Mouse (Mus musculus): ENCODE results near the gene Gm20388. TPM values are rescaled to one million over a fixed set of nuclear protein-coding genes. Genes with fewer than 3 reads are reported as not detected.

The Gm20388 gene
- polyA plus RNA-seq, 1 experiment from 2014 or later: 5.3 TPM

- Histone ChIP-seq H3K27ac (ENCODE audit: low read depth, low read length) (no peak overlapping the region), H3K4me2 (no peak overlapping the region), H3K9ac (ENCODE audit: low read depth, low read length) (no peak overlapping the region), H3K27me3 (replicated peaks; ENCODE audit: control insufficient read depth, insufficient read depth, low read length) (no peaks in the 10 kb centered on the region), H3K4me3 (ENCODE audit: low read depth, low read length) (no peak overlapping the region), H3K36me3 (ENCODE audit: control insufficient read depth, insufficient read depth, low read length) (no peaks in the 10 kb centered on the region), H3K4me1 (replicated peaks; ENCODE audit: control insufficient read depth, insufficient read depth, low read length) (peaks cover 13% of the 10 kb centered on the region; the same call in 1 of the 2 replicates), H3K9me3 (ENCODE audit: control insufficient read depth, low read length) (no peaks in the 10 kb centered on the region)
- WGBS: 70% methylated on average over 9 of the region's 9 CpGs
- DNase-seq (ENCODE audit: low spot score) (no peak), ATAC-seq (replicated peaks; ENCODE audit: low FRiP score) (no peak)
Measured at GRCm38 (mm10) chr8:122103241-122103640, 2192.6 kb downstream of the Gm20388 start.

GRCm38 (mm10) chr8:122104658-122105057 lies 2194.0 kb downstream of the Gm20388 start:
- Histone ChIP-seq H3K4me3 (ENCODE audit: low read depth, low read length) (no peak overlapping the region), H3K27ac (ENCODE audit: low read depth, low read length) (no peak overlapping the region), H3K9me3 (ENCODE audit: control insufficient read depth, low read length) (no peaks in the 10 kb centered on the region), H3K27me3 (replicated peaks; ENCODE audit: control insufficient read depth, insufficient read depth, low read length) (no peaks in the 10 kb centered on the region), H3K4me2 (no peak overlapping the region), H3K36me3 (ENCODE audit: control insufficient read depth, insufficient read depth, low read length) (no peaks in the 10 kb centered on the region), H3K4me1 (replicated peaks; ENCODE audit: control insufficient read depth, insufficient read depth, low read length) (peaks cover 13% of the 10 kb centered on the region; the same call in 1 of the 2 replicates), H3K9ac (ENCODE audit: low read depth, low read length) (no peak overlapping the region)
- no peak for DNase-seq (ENCODE audit: low spot score)
- ATAC-seq (replicated peaks; ENCODE audit: low FRiP score): no peak
- WGBS: 75% methylated on average over 4 of the region's 4 CpGs

- no peak overlapping the region for H3K27ac ChIP-seq (ENCODE audit: low read depth, low read length)
- WGBS: 36% methylated on average over 9 of the region's 9 CpGs
- no peak overlapping the region for H3K9ac ChIP-seq (ENCODE audit: low read depth, low read length)
- ATAC-seq (replicated peaks; ENCODE audit: low FRiP score) (no peak), DNase-seq (ENCODE audit: low spot score) (no peak)
- no peaks in the 10 kb centered on the region for H3K27me3 ChIP-seq (replicated peaks; ENCODE audit: control insufficient read depth, insufficient read depth, low read length)
- no peaks in the 10 kb centered on the region for H3K9me3 ChIP-seq (ENCODE audit: control insufficient read depth, low read length)
- peaks cover 13% of the 10 kb centered on the region; the same call in 1 of the 2 replicates for H3K4me1 ChIP-seq (replicated peaks; ENCODE audit: control insufficient read depth, insufficient read depth, low read length)
- no peaks in the 10 kb centered on the region for H3K36me3 ChIP-seq (ENCODE audit: control insufficient read depth, insufficient read depth, low read length)
- no peak overlapping the region for H3K4me3 ChIP-seq (ENCODE audit: low read depth, low read length)
- no peak overlapping the region for H3K4me2 ChIP-seq
Measured at GRCm38 (mm10) chr8:122106270-122106669, 2195.6 kb downstream of the Gm20388 start.

- no peak overlapping the region for H3K27ac ChIP-seq (ENCODE audit: low read depth, low read length)
- ATAC-seq (replicated peaks; ENCODE audit: low FRiP score): no peak; the same call in 1 of the 2 replicates
- 63% methylated on average over 20 of the region's 20 CpGs for WGBS
Measured at GRCm38 (mm10) chr8:122110240-122110866, 2199.7 kb downstream of the Gm20388 start.

GRCm38 (mm10) chr8:122110867-122111253 lies 2200.2 kb downstream of the Gm20388 start:
- H3K4me1 ChIP-seq (replicated peaks; ENCODE audit: control insufficient read depth, insufficient read depth, low read length): peaks cover 7% of the 10 kb centered on the region; the same call in 1 of the 2 replicates
- H3K4me2 ChIP-seq: no peak overlapping the region
- no peaks in the 10 kb centered on the region for H3K9me3 ChIP-seq (ENCODE audit: control insufficient read depth, low read length)
- H3K36me3 ChIP-seq (ENCODE audit: control insufficient read depth, insufficient read depth, low read length): no peaks in the 10 kb centered on the region
- no peak overlapping the region for H3K9ac ChIP-seq (ENCODE audit: low read depth, low read length)
- H3K4me3 ChIP-seq (ENCODE audit: low read depth, low read length): no peak overlapping the region
- no peaks in the 10 kb centered on the region; the same call in 1 of the 2 replicates for H3K27me3 ChIP-seq (replicated peaks; ENCODE audit: control insufficient read depth, insufficient read depth, low read length)
- no peak for ATAC-seq (replicated peaks; ENCODE audit: low FRiP score)
- H3K27ac ChIP-seq (ENCODE audit: low read depth, low read length): no peak overlapping the region
- DNase-seq (ENCODE audit: low spot score): no peak
- 44% methylated on average over 6 of the region's 6 CpGs for WGBS

More at GRCm38 (mm10) chr8:122110240-122110866, 2199.7 kb downstream of the Gm20388 start:
- H3K4me1 ChIP-seq (replicated peaks; ENCODE audit: control insufficient read depth, insufficient read depth, low read length): peaks cover 7% of the 10 kb centered on the region; the same call in 1 of the 2 replicates
- no peak overlapping the region for H3K4me2 ChIP-seq
- no peak overlapping the region for H3K4me3 ChIP-seq (ENCODE audit: low read depth, low read length)
- DNase-seq (ENCODE audit: low spot score): no peak
- no peaks in the 10 kb centered on the region for H3K36me3 ChIP-seq (ENCODE audit: control insufficient read depth, insufficient read depth, low read length)
- no peak overlapping the region for H3K9ac ChIP-seq (ENCODE audit: low read depth, low read length)
- H3K9me3 ChIP-seq (ENCODE audit: control insufficient read depth, low read length): no peaks in the 10 kb centered on the region
- H3K27me3 ChIP-seq (replicated peaks; ENCODE audit: control insufficient read depth, insufficient read depth, low read length): no peaks in the 10 kb centered on the region; the same call in 1 of the 2 replicates

- no peak overlapping the region for H3K9ac ChIP-seq (ENCODE audit: low read depth, low read length)
- 36% methylated on average over 11 of the region's 11 CpGs for WGBS
- H3K4me1 ChIP-seq (replicated peaks; ENCODE audit: control insufficient read depth, insufficient read depth, low read length): peaks cover 4% of the 10 kb centered on the region; the same call in 1 of the 2 replicates
- ATAC-seq (replicated peaks; ENCODE audit: low FRiP score) (no peak), DNase-seq (ENCODE audit: low spot score) (no peak)
- no peaks in the 10 kb centered on the region; the same call in 1 of the 2 replicates for H3K27me3 ChIP-seq (replicated peaks; ENCODE audit: control insufficient read depth, insufficient read depth, low read length)
- H3K4me3 ChIP-seq (ENCODE audit: low read depth, low read length): no peak overlapping the region
- no peak overlapping the region for H3K4me2 ChIP-seq
- no peaks in the 10 kb centered on the region for H3K9me3 ChIP-seq (ENCODE audit: control insufficient read depth, low read length)
- H3K36me3 ChIP-seq (ENCODE audit: control insufficient read depth, insufficient read depth, low read length): no peaks in the 10 kb centered on the region
- no peak overlapping the region for H3K27ac ChIP-seq (ENCODE audit: low read depth, low read length)
Measured at GRCm38 (mm10) chr8:122111745-122112144, 2201.1 kb downstream of the Gm20388 start.

GRCm38 (mm10) chr8:122112264-122112965 lies 2201.8 kb downstream of the Gm20388 start:
- 37% methylated on average over 13 of the region's 14 CpGs for WGBS
- no peak for ATAC-seq (replicated peaks; ENCODE audit: low FRiP score)
- no peak overlapping the region for H3K27ac ChIP-seq (ENCODE audit: low read depth, low read length)

GRCm38 (mm10) chr8:122114890-122115289 lies 2204.2 kb downstream of the Gm20388 start:
- DNase-seq (ENCODE audit: low spot score) (no peak), ATAC-seq (replicated peaks; ENCODE audit: low FRiP score) (no peak)
- no peak overlapping the region for H3K27ac ChIP-seq (ENCODE audit: low read depth, low read length)
- no peak overlapping the region for H3K9ac ChIP-seq (ENCODE audit: low read depth, low read length)
- WGBS: 73% methylated on average over 2 of the region's 2 CpGs
- H3K27me3 ChIP-seq (replicated peaks; ENCODE audit: control insufficient read depth, insufficient read depth, low read length): no peaks in the 10 kb centered on the region; the same call in 1 of the 2 replicates
- H3K36me3 ChIP-seq (ENCODE audit: control insufficient read depth, insufficient read depth, low read length): no peaks in the 10 kb centered on the region
- H3K4me3 ChIP-seq (ENCODE audit: low read depth, low read length): no peak overlapping the region
- no peak overlapping the region for H3K4me2 ChIP-seq
- no peaks in the 10 kb centered on the region for H3K9me3 ChIP-seq (ENCODE audit: control insufficient read depth, low read length)
- H3K4me1 ChIP-seq (replicated peaks; ENCODE audit: control insufficient read depth, insufficient read depth, low read length): no peaks in the 10 kb centered on the region

More at GRCm38 (mm10) chr8:122112264-122112965, 2201.8 kb downstream of the Gm20388 start:
- Histone ChIP-seq H3K9ac (ENCODE audit: low read depth, low read length) (no peak overlapping the region), H3K36me3 (ENCODE audit: control insufficient read depth, insufficient read depth, low read length) (no peaks in the 10 kb centered on the region), H3K4me1 (replicated peaks; ENCODE audit: control insufficient read depth, insufficient read depth, low read length) (no peaks in the 10 kb centered on the region), H3K4me3 (ENCODE audit: low read depth, low read length) (no peak overlapping the region), H3K4me2 (no peak overlapping the region), H3K9me3 (ENCODE audit: control insufficient read depth, low read length) (no peaks in the 10 kb centered on the region), H3K27me3 (replicated peaks; ENCODE audit: control insufficient read depth, insufficient read depth, low read length) (no peaks in the 10 kb centered on the region; the same call in 1 of the 2 replicates)
- no peak for DNase-seq (ENCODE audit: low spot score)
